Comparison of ENCODE assay signal across 8 mouse cellular contexts in genomic region chr8:71375581-71376422, GRCm38 (mm10). TPM values are rescaled to one million over a fixed set of nuclear protein-coding genes. Genes with fewer than 3 reads are reported as not detected.
DNase-seq lines count a peak whose midpoint lies in the region; ATAC-seq and TF ChIP-seq lines count a peak whose summit lies in the region.

No protein-coding gene starts in this region.

- H3K9ac ChIP-seq in embryonic facial prominence, embryonic 13.5 days: peak overlapping the region; percentile 60

- no peaks in the 10 kb centered on the region for H3K9me3 ChIP-seq in E14TG2a.4 (ENCODE audit: low read length)
- H3K9me3 ChIP-seq in embryonic facial prominence, embryonic 13.5 days: no peaks in the 10 kb centered on the region

- peaks cover 67% of the 10 kb centered on the region for H3K4me1 ChIP-seq in E14TG2a.4 (replicated peaks; ENCODE audit: low read depth, low read length)
- peaks cover 55% of the 10 kb centered on the region for H3K4me1 ChIP-seq in embryonic facial prominence, embryonic 13.5 days

- intact Hi-C loops in left cerebral cortex, adult 2 months (cut with DNase I): no loop called here

- WGBS in embryonic facial prominence, embryonic 13.5 days: 8% methylated on average over 74 of the region's 74 CpGs

- H3K4me2 ChIP-seq in embryonic facial prominence, embryonic 13.5 days: peak overlapping the region; percentile 64

- ATAC-seq in embryonic facial prominence, embryonic 13.5 days (ENCODE audit: insufficient number of reproducible peaks, insufficient read depth, low FRiP score, low TSS enrichment, low read depth): no peak

- peak overlapping the region; percentile 74 for H3K4me3 ChIP-seq in E14TG2a.4 (replicated peaks; ENCODE audit: low read length)
- peak overlapping the region; percentile 32 for H3K4me3 ChIP-seq in embryonic facial prominence, embryonic 13.5 days
- peak overlapping the region; percentile 42 for H3K4me3 ChIP-seq in left cerebral cortex, adult 2 months

- H3K27ac ChIP-seq in embryonic facial prominence, embryonic 13.5 days: no peak overlapping the region
- peak overlapping the region; percentile 62 for H3K27ac ChIP-seq in left cerebral cortex, adult 2 months

- H3K27me3 ChIP-seq in E14TG2a.4 (ENCODE audit: insufficient read depth, low read length): peaks cover 49% of the 10 kb centered on the region
- H3K27me3 ChIP-seq in embryonic facial prominence, embryonic 13.5 days: peaks cover 6% of the 10 kb centered on the region; the same call in 1 of the 2 replicates

- no peak for TF ChIP-seq CTCF in E14TG2a.4 (conservative IDR thresholded peaks at IDR 0.05; ENCODE audit: low read length)
- TF ChIP-seq CTCF in left cerebral cortex, adult 2 months (IDR thresholded peaks at IDR 0.05): no peak; the same call in 1 of the 2 replicates

- peak; percentile 82 to 87 for DNase-seq in adrenal gland, postnatal 36 days
- DNase-seq in heart, postnatal 4 days: peak; percentile 66
- peak; percentile 68 to 78 for DNase-seq in left cerebral cortex, adult 2 months (ENCODE audit: extremely low spot score in 1 of 2, low spot score in 2 of 2)
- peak; percentile 77 to 84 for DNase-seq in lung, postnatal 4 days
- peak; percentile 75 for DNase-seq in right cerebral cortex, adult 18-20 months
- DNase-seq in MN1 (ENCODE audit: low spot score): no peak

- peaks cover 63% of the 10 kb centered on the region for H3K36me3 ChIP-seq in E14TG2a.4 (ENCODE audit: insufficient read depth, low read length)
- peaks cover 46% of the 10 kb centered on the region for H3K36me3 ChIP-seq in embryonic facial prominence, embryonic 13.5 days

RNA-seq across cellular contexts. Expression of gene Ocel1, which starts 4.7 kb away (rescaled TPM):
- total RNA-seq in adrenal gland, postnatal 36 days (2021): 10 to 100 TPM; 16.6 to 22.1 TPM
- polyA plus RNA-seq in embryonic facial prominence, embryonic 13.5 days (2015; fragmentation: Nextera tagmentation; extraction: Ambion mirVana): 4.2 and 5.4 TPM in 2 replicates
- total RNA-seq in heart, postnatal 4 days (2021): 1 to 10 TPM; 7.9 to 9.9 TPM
- 10 to 100 TPM; 16.6 to 19.0 TPM for total RNA-seq in left cerebral cortex, adult 2 months (2021)

RNA-seq across cellular contexts. Expression of gene Nr2f6, which starts 6.0 kb away (rescaled TPM):
- 10 to 100 TPM; 69.8 to 71.8 TPM for total RNA-seq in adrenal gland, postnatal 36 days (2021)
- polyA plus RNA-seq in embryonic facial prominence, embryonic 13.5 days (2015; fragmentation: Nextera tagmentation; extraction: Ambion mirVana): 43.8 and 46.6 TPM in 2 replicates
- total RNA-seq in heart, postnatal 4 days (2021): 10 to 100 TPM; 64.9 to 66.4 TPM
- 10 to 100 TPM; 41.7 to 44.8 TPM for total RNA-seq in left cerebral cortex, adult 2 months (2021)

RNA-seq across cellular contexts. Expression of gene Use1, which starts 9.2 kb away (rescaled TPM):
- total RNA-seq in adrenal gland, postnatal 36 days (2021): 100 to 1,000 TPM; 192 to 200 TPM
- 115 and 118 TPM in 2 replicates for polyA plus RNA-seq in embryonic facial prominence, embryonic 13.5 days (2015; fragmentation: Nextera tagmentation; extraction: Ambion mirVana)
- 100 to 1,000 TPM in 1 of 2 experiments, 10 to 100 TPM in 1; 99.4 to 106 TPM for total RNA-seq in heart, postnatal 4 days (2021)
- 100 to 1,000 TPM; 110 to 113 TPM for total RNA-seq in left cerebral cortex, adult 2 months (2021)

RNA-seq across cellular contexts. Expression of gene Ushbp1, which starts 19.8 kb away (rescaled TPM):
- 10 to 100 TPM; 12.7 to 20.6 TPM for total RNA-seq in adrenal gland, postnatal 36 days (2021)
- polyA plus RNA-seq in embryonic facial prominence, embryonic 13.5 days (2015; fragmentation: Nextera tagmentation; extraction: Ambion mirVana): 7.4 and 7.8 TPM in 2 replicates
- total RNA-seq in heart, postnatal 4 days (2021): 10 to 100 TPM; 27.2 to 27.9 TPM
- 1 to 10 TPM; 4.6 to 4.7 TPM for total RNA-seq in left cerebral cortex, adult 2 months (2021)

RNA-seq across cellular contexts. Expression of gene Babam1, which starts 20.9 kb away (rescaled TPM):
- 100 to 1,000 TPM in 1 of 2 experiments, 10 to 100 TPM in 1; 90.6 to 102 TPM for total RNA-seq in adrenal gland, postnatal 36 days (2021)
- 88.9 and 104 TPM in 2 replicates for polyA plus RNA-seq in embryonic facial prominence, embryonic 13.5 days (2015; fragmentation: Nextera tagmentation; extraction: Ambion mirVana)
- total RNA-seq in heart, postnatal 4 days (2021): 10 to 100 TPM; 69.4 to 70.7 TPM
- total RNA-seq in left cerebral cortex, adult 2 months (2021): 100 to 1,000 TPM in 1 of 2 experiments, 10 to 100 TPM in 1; 97.3 to 107 TPM
